In the genomic region with DNA sequence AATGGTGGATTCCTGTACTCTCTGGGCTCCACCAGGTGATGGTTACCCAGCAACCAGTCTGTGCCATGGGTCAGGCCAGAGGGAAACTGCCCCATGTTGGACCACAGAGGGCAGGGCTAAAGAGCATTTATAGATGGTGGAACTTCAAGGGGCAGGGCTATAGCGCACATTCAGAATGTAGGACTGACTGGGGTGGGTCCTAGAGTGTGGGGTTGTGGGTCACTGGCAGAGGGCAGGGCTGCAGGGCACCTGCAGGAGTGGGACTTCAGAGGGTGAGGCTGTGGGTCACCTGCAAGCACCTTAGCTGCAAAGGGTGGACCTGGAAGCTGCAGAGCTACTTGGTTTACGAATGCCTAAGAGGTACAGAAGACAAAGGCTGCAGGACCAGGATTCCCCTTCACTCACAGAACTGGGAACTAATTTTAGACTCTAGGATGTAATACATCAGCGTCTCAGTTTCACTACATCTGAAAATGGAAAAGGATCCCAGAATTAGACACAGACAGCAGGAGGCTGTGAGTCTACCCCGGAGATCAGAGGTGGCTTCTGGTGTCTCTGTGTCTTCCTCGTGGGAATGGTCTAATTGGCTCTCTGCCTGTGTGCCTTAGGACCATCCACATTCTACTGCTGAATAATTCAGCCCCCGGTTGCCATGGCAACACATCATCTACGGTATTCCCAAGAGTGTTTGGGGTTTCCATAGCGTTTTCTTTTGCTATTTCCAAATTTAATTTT, we compare ENCODE assay signal across 10 mouse cellular contexts.
DNase-seq lines count a peak whose midpoint lies in the region; ATAC-seq and TF ChIP-seq lines count a peak whose summit lies in the region.
"Had no signal": no experiment of that assay in that cellular context is flagged by ENCODE, and none has a peak within 500 bp of the region (broad histone marks: within the 10 kb centered on the region; RNA-seq: fewer than 3 reads in every experiment).

No protein-coding gene starts in this region.

- peaks cover 26% of the 10 kb centered on the region for H3K4me1 ChIP-seq in forebrain, embryonic 13.5 days
- H3K4me1 ChIP-seq in midbrain, postnatal 0 days (ENCODE audit: insufficient read depth, low read length) = peaks cover 18% of the 10 kb centered on the region

- H3K27me3 ChIP-seq in forebrain, embryonic 13.5 days = no peaks in the 10 kb centered on the region
- H3K27me3 ChIP-seq in midbrain, postnatal 0 days (ENCODE audit: insufficient read depth, low read length) = no peaks in the 10 kb centered on the region

- H3K9ac ChIP-seq in forebrain, embryonic 13.5 days = no peak overlapping the region
- H3K9ac ChIP-seq in midbrain, postnatal 0 days (replicated peaks; ENCODE audit: low read length, poor library complexity, severe bottlenecking) = no peak overlapping the region

- peak; percentile 73 for ATAC-seq in forebrain, embryonic 13.5 days
- peak; percentile 88 for ATAC-seq in midbrain, postnatal 0 days (ENCODE audit: low FRiP score)
- ATAC-seq in erythroblast, adult 5-6 weeks (replicated peaks; ENCODE audit: low FRiP score, poor library complexity, severe bottlenecking) = no peak

- DNase-seq in R1 (ENCODE audit: low read depth, low spot score) (peak; percentile 21), adipocyte (ENCODE audit: low spot score) (no peak)
- DNase-seq in layer of hippocampus, adult 8-10 months (ENCODE audit: low spot score in 2 of 2) = peak; percentile 48 to 54
- DNase-seq in midbrain, postnatal 0 days (ENCODE audit: low spot score) = peak; percentile 91
- no peak for DNase-seq in adrenal gland, postnatal 36 days
- DNase-seq in spleen, adult 18-20 months = no peak
- DNase-seq: kidney, postnatal 4 days; lung, postnatal 10 days had no signal

- no peak overlapping the region for H3K4me3 ChIP-seq in forebrain, embryonic 13.5 days
- H3K4me3 ChIP-seq in midbrain, postnatal 0 days (ENCODE audit: low read depth, low read length) = no peak overlapping the region

- peak overlapping the region; percentile 85 for H3K27ac ChIP-seq in forebrain, embryonic 13.5 days
- peak overlapping the region; percentile 85 for H3K27ac ChIP-seq in midbrain, postnatal 0 days (ENCODE audit: low read depth, low read length)

- no peak for TF ChIP-seq CTCF in midbrain, postnatal 0 days (IDR thresholded peaks at IDR 0.05)

- 46% methylated on average over 8 of the region's 8 CpGs for whole genome bisulfite sequencing in forebrain, embryonic 13.5 days
- 18% methylated on average over 8 of the region's 8 CpGs for WGBS in midbrain, postnatal 0 days

- H3K4me2 ChIP-seq in forebrain, embryonic 13.5 days = peak overlapping the region; percentile 3; the same call in 1 of the 2 replicates
- H3K4me2 ChIP-seq in midbrain, postnatal 0 days (ENCODE audit: low read depth, low read length, poor library complexity, severe bottlenecking) = peak overlapping the region; percentile 39; the same call in 1 of the 2 replicates

- H3K36me3 ChIP-seq in forebrain, embryonic 13.5 days (ENCODE audit: poor library complexity, severe bottlenecking) = peaks cover 9% of the 10 kb centered on the region; the same call in 1 of the 2 replicates
- H3K36me3 ChIP-seq in midbrain, postnatal 0 days (ENCODE audit: insufficient read depth, low read length) = peaks cover 4% of the 10 kb centered on the region; the same call in 1 of the 2 replicates

- H3K9me3 ChIP-seq in forebrain, embryonic 13.5 days (replicated peaks) = peaks cover 4% of the 10 kb centered on the region; the same call in 1 of the 2 replicates
- H3K9me3 ChIP-seq in midbrain, postnatal 0 days (ENCODE audit: low read length) = no peaks in the 10 kb centered on the region

Comparison
In these comparisons a context has a peak if more than half of its experiments do, and no peak if none do; other contexts are left out.
1. DNase-seq: peak in R1 (single experiment), layer of hippocampus, adult 8-10 months (2 of 2) and midbrain, postnatal 0 days (single experiment); none in adrenal gland, postnatal 36 days (0 of 2), adipocyte (single experiment) and spleen, adult 18-20 months (0 of 2).